ENCODE assay signal across 12 mouse cellular contexts in the genomic region with DNA sequence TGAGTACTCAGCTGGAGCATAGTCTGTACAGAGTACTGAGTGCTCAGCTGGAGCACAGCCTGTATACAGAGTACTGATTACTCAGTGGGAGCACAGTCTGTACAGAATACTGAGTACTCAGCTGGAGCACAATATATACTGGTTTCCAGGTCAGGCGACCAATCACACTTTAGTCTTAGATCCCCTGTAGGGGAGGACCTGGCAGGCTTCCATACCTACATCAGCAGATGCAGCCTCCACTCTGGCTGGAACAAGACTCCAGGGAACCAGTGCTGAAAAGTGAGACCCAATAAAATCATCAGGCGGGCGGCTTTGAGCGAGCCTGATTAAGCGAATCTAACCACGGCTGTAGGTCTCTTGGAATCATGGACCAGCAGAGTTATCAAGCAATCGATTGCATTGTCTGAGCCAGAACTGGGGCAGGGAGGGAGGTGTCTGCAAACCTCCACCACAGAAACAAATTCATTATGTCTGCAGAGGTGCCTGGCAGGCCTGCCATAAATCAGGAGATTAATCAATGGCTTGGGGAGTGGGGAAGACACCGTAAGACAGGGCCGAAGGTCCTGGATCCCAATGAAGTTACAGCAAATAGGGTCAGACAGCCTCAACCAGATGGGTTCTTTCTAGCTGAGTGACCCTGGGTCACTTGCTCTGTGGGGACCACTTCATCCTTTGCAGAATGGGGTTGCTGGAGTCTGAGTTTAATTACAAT. TPM values are rescaled to one million over a fixed set of nuclear protein-coding genes. Genes with fewer than 3 reads are reported as not detected.
DNase-seq lines count a peak whose midpoint lies in the region; ATAC-seq and TF ChIP-seq lines count a peak whose summit lies in the region.
"Had no signal": no experiment of that assay in that cellular context is flagged by ENCODE, and none has a peak within 500 bp of the region (broad histone marks: within the 10 kb centered on the region; RNA-seq: fewer than 3 reads in every experiment).

No protein-coding gene starts in this region.

- TF ChIP-seq CTCF in heart, adult 2 months (IDR thresholded peaks at IDR 0.05) = no peak

- peaks cover 29% of the 10 kb centered on the region for H3K4me1 ChIP-seq in kidney, embryonic 15.5 days
- peaks cover 19% of the 10 kb centered on the region for H3K4me1 ChIP-seq in embryonic facial prominence, embryonic 12.5 days
- H3K4me1 ChIP-seq in limb, embryonic 13.5 days = peaks cover 18% of the 10 kb centered on the region
- H3K4me1 ChIP-seq in neural tube, embryonic 14.5 days (ENCODE audit: control insufficient read depth, insufficient read depth, low read length) = peaks cover 12% of the 10 kb centered on the region
- H3K4me1 ChIP-seq in heart, adult 2 months (ENCODE audit: control insufficient read depth, insufficient read depth, low read length) = no peaks in the 10 kb centered on the region
- H3K4me1 ChIP-seq: stomach, embryonic 15.5 days had no signal

- no peaks in the 10 kb centered on the region for H3K36me3 ChIP-seq in kidney, embryonic 15.5 days
- H3K36me3 ChIP-seq in embryonic facial prominence, embryonic 12.5 days = no peaks in the 10 kb centered on the region
- H3K36me3 ChIP-seq in limb, embryonic 13.5 days = no peaks in the 10 kb centered on the region
- no peaks in the 10 kb centered on the region for H3K36me3 ChIP-seq in neural tube, embryonic 14.5 days (ENCODE audit: control insufficient read depth, insufficient read depth, low read length)
- no peaks in the 10 kb centered on the region for H3K36me3 ChIP-seq in heart, adult 2 months (ENCODE audit: control insufficient read depth, insufficient read depth, low read length)
- H3K36me3 ChIP-seq: stomach, embryonic 15.5 days had no signal

- intact Hi-C loops in heart, adult 2 months (cut with DNase I) = no loop called here

- H3K4me2 ChIP-seq in kidney, embryonic 15.5 days = no peak overlapping the region
- H3K4me2 ChIP-seq in embryonic facial prominence, embryonic 12.5 days (replicated peaks) = no peak overlapping the region
- no peak overlapping the region for H3K4me2 ChIP-seq in limb, embryonic 13.5 days (replicated peaks)
- H3K4me2 ChIP-seq in neural tube, embryonic 14.5 days (ENCODE audit: low read depth, low read length) = no peak overlapping the region
- H3K4me2 ChIP-seq: stomach, embryonic 15.5 days had no signal

- TF ChIP-seq POLR2A in heart, adult 2 months (IDR thresholded peaks at IDR 0.05; ENCODE audit: insufficient read depth, low read depth, low read length) = no peak

- no peaks in the 10 kb centered on the region for H3K27me3 ChIP-seq in kidney, embryonic 15.5 days
- no peaks in the 10 kb centered on the region for H3K27me3 ChIP-seq in embryonic facial prominence, embryonic 12.5 days
- H3K27me3 ChIP-seq in limb, embryonic 13.5 days = peaks cover 37% of the 10 kb centered on the region
- no peaks in the 10 kb centered on the region for H3K27me3 ChIP-seq in neural tube, embryonic 14.5 days (ENCODE audit: control insufficient read depth, insufficient read depth, low read length)
- no peaks in the 10 kb centered on the region for H3K27me3 ChIP-seq in heart, adult 2 months (ENCODE audit: control insufficient read depth, insufficient read depth, low read length)
- H3K27me3 ChIP-seq: stomach, embryonic 15.5 days had no signal

- peak; percentile 58; the same call in 1 of the 2 replicates for ATAC-seq in kidney, embryonic 15.5 days (replicated peaks; ENCODE audit: low FRiP score)
- ATAC-seq in embryonic facial prominence, embryonic 12.5 days (ENCODE audit: insufficient number of reproducible peaks, insufficient read depth, low FRiP score, low TSS enrichment) = peak; percentile 54; the same call in 1 of the 2 replicates
- peak; percentile 74 for ATAC-seq in limb, embryonic 13.5 days (ENCODE audit: low FRiP score, low read depth)
- ATAC-seq in neural tube, embryonic 14.5 days (ENCODE audit: low read depth) = peak; percentile 88

- 17% methylated on average over 9 of the region's 9 CpGs for WGBS in kidney, embryonic 15.5 days
- 52% methylated on average over 9 of the region's 9 CpGs for WGBS in embryonic facial prominence, embryonic 12.5 days
- 9% methylated on average over 9 of the region's 9 CpGs for WGBS in limb, embryonic 13.5 days
- 10% methylated on average over 9 of the region's 9 CpGs for WGBS in neural tube, embryonic 14.5 days
- WGBS in heart, adult 2 months = 76% methylated on average over 9 of the region's 9 CpGs

- no peak overlapping the region for H3K9ac ChIP-seq in kidney, embryonic 15.5 days
- H3K9ac ChIP-seq in embryonic facial prominence, embryonic 12.5 days = no peak overlapping the region
- no peak overlapping the region for H3K9ac ChIP-seq in limb, embryonic 13.5 days
- H3K9ac ChIP-seq in neural tube, embryonic 14.5 days (replicated peaks; ENCODE audit: low read depth, low read length) = no peak overlapping the region
- no peak overlapping the region for H3K9ac ChIP-seq in heart, adult 2 months (ENCODE audit: low read depth, low read length)
- H3K9ac ChIP-seq: stomach, embryonic 15.5 days had no signal

- no peak overlapping the region for H3K4me3 ChIP-seq in kidney, embryonic 15.5 days (replicated peaks)
- no peak overlapping the region for H3K4me3 ChIP-seq in embryonic facial prominence, embryonic 12.5 days
- H3K4me3 ChIP-seq in limb, embryonic 13.5 days = no peak overlapping the region
- H3K4me3 ChIP-seq in neural tube, embryonic 14.5 days (ENCODE audit: low read depth, low read length) = no peak overlapping the region
- no peak overlapping the region for H3K4me3 ChIP-seq in heart, adult 2 months
- H3K4me3 ChIP-seq: left cerebral cortex, adult 2 months; stomach, embryonic 15.5 days had no signal

- H3K9me3 ChIP-seq in kidney, embryonic 15.5 days (replicated peaks) = no peaks in the 10 kb centered on the region
- H3K9me3 ChIP-seq in embryonic facial prominence, embryonic 12.5 days = no peaks in the 10 kb centered on the region
- peaks cover 8% of the 10 kb centered on the region; the same call in 1 of the 2 replicates for H3K9me3 ChIP-seq in limb, embryonic 13.5 days
- H3K9me3 ChIP-seq in neural tube, embryonic 14.5 days (ENCODE audit: control insufficient read depth, low read length) = no peaks in the 10 kb centered on the region
- H3K9me3 ChIP-seq: stomach, embryonic 15.5 days had no signal

- no peak for TF ChIP-seq EP300 in heart, adult 2 months (IDR thresholded peaks at IDR 0.05; ENCODE audit: insufficient read depth, low read depth, low read length)

- no peak for DNase-seq in kidney, postnatal 14 days
- DNase-seq in heart, adult 2 months = no peak
- DNase-seq in ovary, adult 18-20 months (ENCODE audit: low spot score) = no peak
- DNase-seq in right cerebral cortex, adult 2 months (ENCODE audit: low spot score in 2 of 2) = no peak
- DNase-seq: heart, adult 11 months had no signal

- 0 out of 2 replicates have a peak overlapping the region, but pooled peaks have one; percentile 3 for H3K27ac ChIP-seq in kidney, embryonic 15.5 days
- H3K27ac ChIP-seq in embryonic facial prominence, embryonic 12.5 days = no peak overlapping the region
- 0 out of 2 replicates have a peak overlapping the region, but pooled peaks have one; percentile 10 for H3K27ac ChIP-seq in limb, embryonic 13.5 days
- peak overlapping the region; percentile 60 for H3K27ac ChIP-seq in neural tube, embryonic 14.5 days (ENCODE audit: low read depth, low read length)
- no peak overlapping the region for H3K27ac ChIP-seq in heart, adult 2 months
- H3K27ac ChIP-seq: left cerebral cortex, adult 2 months; macrophage; stomach, embryonic 15.5 days had no signal

- no peaks in the 10 kb centered on the region for H3K79me2 ChIP-seq in heart, adult 2 months (replicated peaks; ENCODE audit: control insufficient read depth, insufficient read depth, low read length)

RNA-seq across cellular contexts. Expression of a gene that starts 42.0 kb away (rescaled TPM):
- polyA plus RNA-seq in kidney, embryonic 15.5 days (2015; fragmentation: Nextera tagmentation; extraction: Ambion mirVana) = 2.8 and 4.5 TPM in 2 replicates
- polyA plus RNA-seq in embryonic facial prominence, embryonic 12.5 days (2016; fragmentation: Nextera tagmentation; extraction: Ambion mirVana) = 7.1 and 8.3 TPM in 2 replicates
- polyA plus RNA-seq in limb, embryonic 13.5 days (2015; fragmentation: Nextera tagmentation; extraction: Ambion mirVana) = 7.0 and 7.1 TPM in 2 replicates
- 19.9 and 20.3 TPM in 2 replicates for polyA plus RNA-seq in neural tube, embryonic 14.5 days (2014; fragmentation: Nextera tagmentation; extraction: Ambion mirVana)
- total RNA-seq in heart, adult 2 months (2021) = under 1 TPM; 0.26 to 0.34 TPM
- 0.82 and 1.5 TPM in 2 replicates for polyA plus RNA-seq in heart, adult 2 months (2012; rRNA removed)
- polyA plus RNA-seq: macrophage had no signal

Comparison
In these comparisons a context has a peak if more than half of its experiments do, and no peak if none do; other contexts are left out.
1. H3K27ac ChIP-seq: peak in kidney, embryonic 15.5 days (single experiment), limb, embryonic 13.5 days (single experiment) and neural tube, embryonic 14.5 days (single experiment); none in embryonic facial prominence, embryonic 12.5 days (single experiment) and heart, adult 2 months (single experiment).
2. Peak in every context shown above with its lines, with median percentiles within 50 percentile points of each other: ATAC-seq.